Mouse (Mus musculus) lung, postnatal 0 days (tissue): ENCODE results near the gene Pigl. TPM values are rescaled to one million over a fixed set of nuclear protein-coding genes. Genes with fewer than 3 reads are reported as not detected.
A peak's percentile ranks its signal among the peaks of the same experiment; 100 is the strongest.

Experiments used
- ATAC-seq: fragments of 200-750 bp; cut with Nextera tagmentation; 2 replicates; pipeline ENCODE4 v1.8.0; 2017; ENCODE audit warnings: moderate library complexity
- DNase-seq: peaks from one replicate; pipeline ENCODE4 v3.0.0-alpha.2; 2016; ENCODE audit warnings: low spot score
- H3K27ac ChIP-seq: fragments of 300-500 bp; sonication (generic); 2 replicates; pipeline ENCODE4 v1.5.1; 2014; ENCODE audit warnings: antibody characterized with exemption, mild to moderate bottlenecking, low read length, mixed read lengths
- H3K27me3 ChIP-seq: fragments of 300-500 bp; sonication (generic); replicated peaks from 2 replicates; pipeline ENCODE4 v1.6.1; 2014; ENCODE audit warnings: low read length, mixed read lengths; ENCODE audit not compliant: insufficient read depth
- H3K36me3 ChIP-seq: fragments of 300-500 bp; sonication (generic); 2 replicates; pipeline ENCODE4 v1.6.1; 2014; ENCODE audit warnings: low read length, mixed read lengths; ENCODE audit not compliant: insufficient read depth
- H3K4me1 ChIP-seq: fragments of 300-500 bp; sonication (generic); 2 replicates; pipeline ENCODE4 v1.6.1; 2014; ENCODE audit warnings: antibody characterized with exemption, low read depth, low read length, mixed read lengths; ENCODE audit not compliant: insufficient read depth
- H3K4me2 ChIP-seq: fragments of 300-500 bp; sonication (generic); replicated peaks from 2 replicates; pipeline ENCODE4 v1.6.1; 2014; ENCODE audit warnings: low read depth, mild to moderate bottlenecking, low read length, moderate library complexity, mixed read lengths
- H3K4me3 ChIP-seq: fragments of 300-500 bp; sonication (generic); 2 replicates; pipeline ENCODE4 v1.5.1; 2014; ENCODE audit warnings: low read depth, low read length
- H3K9ac ChIP-seq: fragments of 300-500 bp; sonication (generic); replicated peaks from 2 replicates; pipeline ENCODE4 v1.6.1; 2014; ENCODE audit warnings: low read depth, mild to moderate bottlenecking
- H3K9me3 ChIP-seq: fragments of 300-500 bp; sonication (generic); 2 replicates; pipeline ENCODE4 v1.6.1; 2016; ENCODE audit warnings: low read length, mixed read lengths
- CTCF ChIP-seq: IDR thresholded peaks from 2 replicates; pipeline ENCODE4 v1.5.1; 2016; ENCODE audit warnings: antibody characterized with exemption, mild to moderate bottlenecking
- EP300 ChIP-seq: IDR thresholded peaks from 2 replicates; pipeline ENCODE4 v1.6.1; 2016; ENCODE audit warnings: antibody characterized with exemption, mild to moderate bottlenecking, control low read depth
- WGBS: fragments of 180-500 bp; shearing (Covaris S2); extraction: QIAGEN DNeasy Blood & Tissue Kit; methylation state at CpG from one replicate; pipeline ENCODE4 v1.1.7; 2014; 5-methylcytosine and 5-hydroxymethylcytosine counted together
- polyA plus RNA-seq: library from polyadenylated mRNA; unstranded; fragments of >200 nt; fragmentation: Nextera tagmentation; extraction: Ambion mirVana; gene quantifications from 2 replicates; pipeline ENCODE4 v1.2.1, GENCODE M21; 2015

Gene Pigl
- polyA plus RNA-seq, 1 experiment from 2014 or later: 4.8 TPM

DNA sequence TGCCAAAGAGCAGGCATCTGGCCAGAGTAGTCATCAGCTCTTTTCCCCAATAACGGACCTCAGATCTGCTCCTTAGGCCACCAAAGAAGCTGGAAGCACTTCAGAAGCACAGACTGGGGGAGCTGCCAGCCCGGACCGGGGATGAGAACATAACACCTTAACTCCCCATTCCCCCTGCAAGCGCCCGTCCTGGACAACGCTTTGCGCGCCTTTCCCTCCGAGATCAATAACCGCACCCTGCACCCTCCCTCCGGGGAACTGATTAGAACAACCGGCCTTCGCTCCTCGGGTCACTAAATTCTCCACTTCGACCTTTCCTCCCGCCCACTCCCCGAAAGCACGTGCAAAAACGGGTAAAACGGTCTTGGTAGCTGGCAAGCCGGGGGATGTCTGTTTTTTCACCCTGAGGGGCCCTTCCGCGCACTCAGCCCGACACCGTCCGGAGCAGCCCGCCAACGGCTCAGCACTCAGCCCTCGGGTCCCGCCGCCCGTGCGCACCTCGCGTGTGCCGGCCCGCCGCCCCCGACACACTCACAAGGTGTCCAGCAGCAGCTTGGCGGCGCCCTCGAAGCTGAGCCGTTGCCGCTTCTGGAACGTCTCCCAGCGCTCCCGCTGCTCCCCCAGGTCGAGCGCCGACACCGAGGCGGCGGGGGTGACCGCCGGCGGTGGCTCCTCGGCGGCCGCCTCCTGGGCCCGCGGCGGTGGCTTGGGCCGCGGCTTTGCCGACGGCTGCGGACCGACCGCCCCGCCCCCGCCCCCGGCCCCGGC is 80.2 kb downstream of the Pigl start:
- no peaks in the 10 kb centered on the region for H3K9me3 ChIP-seq
- no peaks in the 10 kb centered on the region for H3K36me3 ChIP-seq
- peak overlapping the region; percentile 98 for H3K4me2 ChIP-seq
- H3K9ac ChIP-seq: peak overlapping the region; percentile 62
- WGBS: under 1% methylated on average over 51 of the region's 73 CpGs
- no peak overlapping the region for H3K27ac ChIP-seq
- H3K4me1 ChIP-seq: peaks cover 3% of the 10 kb centered on the region; the same call in 1 of the 2 replicates
- TF ChIP-seq EP300 (no peak), CTCF (peak; percentile 24; the same call in 1 of the 2 replicates)
- ATAC-seq (peak; percentile 85), DNase-seq (peak; percentile 60)
- H3K27me3 ChIP-seq: 0 out of 2 replicates have a peak, but pooled peaks cover 4% of the 10 kb centered on the region
- peak overlapping the region; percentile 77 for H3K4me3 ChIP-seq

DNA sequence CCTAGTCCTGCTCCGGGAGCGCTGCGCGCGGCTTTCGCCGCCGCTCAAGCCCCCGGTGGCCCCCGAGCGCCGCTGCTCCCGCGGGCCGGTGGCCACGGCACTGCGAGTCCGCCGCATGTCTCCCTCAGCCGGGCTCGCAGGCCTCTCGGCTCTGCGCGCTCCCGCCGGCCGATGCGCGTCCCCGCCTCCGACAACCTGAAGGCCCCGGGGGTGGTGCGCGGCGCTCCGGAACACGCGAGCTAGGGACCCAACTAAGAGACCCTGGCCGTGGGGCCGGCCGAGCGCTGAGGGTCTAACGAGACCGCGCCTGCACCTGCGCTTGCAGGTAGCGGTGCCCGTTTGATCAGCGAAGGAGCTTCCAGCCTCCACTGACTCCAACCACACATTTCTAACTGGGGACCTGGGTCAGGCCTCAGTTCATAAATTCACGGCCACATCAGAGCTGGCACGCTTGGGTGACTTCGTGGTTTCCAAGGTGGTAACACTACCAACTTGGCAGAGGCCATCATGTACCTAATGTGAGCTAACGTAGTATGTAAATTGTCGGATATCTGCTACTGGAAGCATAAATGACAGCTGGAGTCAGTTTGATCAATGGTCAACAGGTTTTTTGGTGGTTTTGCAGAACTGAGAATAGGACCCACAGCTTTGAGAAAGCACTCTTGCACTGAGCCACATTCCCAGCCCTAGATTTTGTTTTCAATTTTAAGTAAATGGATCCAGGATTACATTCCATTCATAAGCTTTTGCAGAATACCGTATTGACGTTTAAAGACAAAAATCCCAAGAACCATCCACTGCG is 81.0 kb downstream of the Pigl start, which contains the start of gene Cenpv:
Gene Cenpv (minus strand): TSS at position 173 of the 802 bp plus-strand sequence.
- no peaks in the 10 kb centered on the region for H3K36me3 ChIP-seq
- WGBS: 7% methylated on average over 49 of the region's 57 CpGs
- 0 out of 2 replicates have a peak, but pooled peaks cover 4% of the 10 kb centered on the region for H3K27me3 ChIP-seq
- ATAC-seq (peak; percentile 81), DNase-seq (peak; percentile 65)
- no peak within 1 kb of the TSS for H3K27ac ChIP-seq
- peak within 1 kb of the TSS; percentile 77 for H3K4me3 ChIP-seq
- peaks cover 3% of the 10 kb centered on the region; the same call in 1 of the 2 replicates for H3K4me1 ChIP-seq
- TF ChIP-seq EP300: no peak
- TF ChIP-seq CTCF: no peak
- H3K9me3 ChIP-seq: no peaks in the 10 kb centered on the region
- H3K9ac ChIP-seq: peak within 1 kb of the TSS; percentile 62
- H3K4me2 ChIP-seq: peak within 1 kb of the TSS; percentile 98

DNA sequence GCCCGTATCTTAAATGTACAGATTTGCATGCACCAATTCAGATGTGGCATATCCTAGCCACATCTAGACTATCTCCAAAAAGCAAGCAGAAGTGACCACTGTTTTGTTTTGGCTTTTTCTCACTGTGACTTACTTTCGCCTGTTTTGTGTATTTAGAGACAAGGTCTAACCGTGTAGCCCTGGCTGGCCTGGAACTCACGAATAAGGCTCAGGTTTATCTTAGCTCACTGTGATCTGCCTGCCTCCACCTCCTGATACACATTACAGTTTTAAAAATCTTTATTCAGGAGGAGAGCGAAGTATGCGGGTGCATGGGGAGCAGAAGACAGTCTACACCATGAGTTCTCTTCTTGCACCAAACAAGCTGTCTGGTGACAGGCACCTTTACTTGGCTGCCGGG is 81.9 kb downstream of the Pigl start:
- Histone ChIP-seq H3K4me1 (peaks cover 3% of the 10 kb centered on the region; the same call in 1 of the 2 replicates), H3K9me3 (no peaks in the 10 kb centered on the region), H3K4me2 (no peak overlapping the region), H3K36me3 (no peaks in the 10 kb centered on the region), H3K27me3 (0 out of 2 replicates have a peak, but pooled peaks cover 4% of the 10 kb centered on the region), H3K27ac (no peak overlapping the region), H3K9ac (no peak overlapping the region), H3K4me3 (no peak overlapping the region)
- no peak for TF ChIP-seq EP300
- no peak for TF ChIP-seq CTCF
- ATAC-seq (no peak), DNase-seq (no peak)
- WGBS: 79% methylated on average over 7 of the region's 7 CpGs

DNA sequence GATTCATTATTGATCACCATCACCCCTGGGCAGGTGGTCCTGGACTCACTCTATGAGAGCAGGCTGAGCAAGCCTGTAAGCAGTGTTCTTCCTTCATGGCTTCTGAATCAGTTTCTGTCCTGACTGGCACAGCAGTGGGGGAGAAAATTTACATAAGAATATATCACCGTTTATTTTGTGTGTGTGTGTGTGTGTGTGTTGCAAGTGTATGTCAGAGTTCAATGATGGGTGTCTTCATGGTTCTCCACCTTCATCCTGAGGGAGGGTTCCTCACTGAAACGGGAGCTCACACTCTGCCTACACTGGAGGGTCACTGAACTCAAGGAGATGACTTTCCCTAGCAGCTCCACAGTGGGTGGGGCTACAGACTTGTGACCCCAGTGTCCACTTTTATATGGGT is 82.7 kb downstream of the Pigl start:
- H3K27me3 ChIP-seq: 0 out of 2 replicates have a peak, but pooled peaks cover 4% of the 10 kb centered on the region
- H3K27ac ChIP-seq: no peak overlapping the region
- H3K4me3 ChIP-seq: no peak overlapping the region
- H3K9ac ChIP-seq: no peak overlapping the region
- WGBS: 58% methylated on average over 2 of the region's 2 CpGs
- H3K36me3 ChIP-seq: no peaks in the 10 kb centered on the region
- DNase-seq: no peak
- TF ChIP-seq EP300: no peak
- no peak for TF ChIP-seq CTCF
- no peak for ATAC-seq
- no peaks in the 10 kb centered on the region for H3K9me3 ChIP-seq
- peaks cover 3% of the 10 kb centered on the region; the same call in 1 of the 2 replicates for H3K4me1 ChIP-seq
- no peak overlapping the region for H3K4me2 ChIP-seq

DNA sequence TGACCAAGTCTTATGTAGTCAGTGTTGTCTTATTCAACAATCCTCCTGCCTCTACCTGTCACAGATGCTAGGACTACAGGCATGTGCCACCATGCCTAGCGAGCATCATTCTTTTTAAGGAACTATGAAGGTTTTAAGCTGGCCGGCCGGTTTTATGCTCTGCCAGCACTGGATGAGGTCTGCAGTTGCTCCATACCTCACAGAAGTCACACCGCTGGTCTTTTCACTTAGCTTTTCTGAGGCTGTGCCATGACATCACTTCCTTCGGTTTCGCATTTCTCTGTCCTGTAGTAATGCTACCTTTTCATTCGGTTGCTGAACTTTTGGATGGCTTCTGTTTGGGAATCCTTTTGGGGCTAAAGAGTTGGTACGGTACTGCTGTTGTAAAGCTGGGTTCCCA is 83.3 kb downstream of the Pigl start:
- H3K9me3 ChIP-seq: no peaks in the 10 kb centered on the region
- no peak for TF ChIP-seq EP300
- no peak for TF ChIP-seq CTCF
- no peaks in the 10 kb centered on the region for H3K36me3 ChIP-seq
- H3K4me1 ChIP-seq: peaks cover 3% of the 10 kb centered on the region; the same call in 1 of the 2 replicates
- no peak for ATAC-seq
- 68% methylated on average over 8 of the region's 8 CpGs for WGBS
- no peak overlapping the region for H3K9ac ChIP-seq
- no peak for DNase-seq
- H3K27ac ChIP-seq: no peak overlapping the region
- 0 out of 2 replicates have a peak, but pooled peaks cover 4% of the 10 kb centered on the region for H3K27me3 ChIP-seq
- H3K4me2 ChIP-seq: no peak overlapping the region
- no peak overlapping the region for H3K4me3 ChIP-seq

DNA sequence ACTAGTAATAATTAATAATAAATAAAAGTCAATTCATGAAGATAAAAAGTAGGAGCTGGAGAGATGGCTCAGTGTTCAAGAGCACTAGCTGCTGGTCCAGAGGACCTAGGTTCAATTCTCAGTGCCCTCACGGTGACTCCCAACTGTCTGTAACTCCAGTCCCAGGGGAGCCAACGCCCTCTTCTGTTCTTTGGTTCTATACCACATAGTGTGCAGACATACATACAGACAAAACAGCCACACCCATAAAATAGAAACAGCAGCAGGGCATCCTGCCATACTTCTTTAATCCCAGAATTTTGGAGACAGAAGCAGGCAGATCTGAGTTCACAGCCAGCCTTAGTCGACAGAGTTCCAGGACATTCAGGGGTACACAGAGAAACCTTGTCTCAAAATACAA is 85.7 kb downstream of the Pigl start:
- DNase-seq: no peak
- Histone ChIP-seq H3K4me2 (no peak overlapping the region), H3K27ac (no peak overlapping the region), H3K4me3 (no peak overlapping the region), H3K4me1 (peaks cover 3% of the 10 kb centered on the region; the same call in 1 of the 2 replicates), H3K36me3 (no peaks in the 10 kb centered on the region), H3K9me3 (no peaks in the 10 kb centered on the region), H3K27me3 (no peaks in the 10 kb centered on the region), H3K9ac (no peak overlapping the region)
- ATAC-seq: no peak
- TF ChIP-seq CTCF (no peak), EP300 (no peak)
- WGBS: 89% methylated on average over 3 of the region's 3 CpGs
